Mouse (Mus musculus) myocyte (in vitro differentiated cells): Measurements from ENCODE around the gene Spo11.

Source experiments
- CEBPB ChIP-seq: IDR thresholded peaks from 2 replicates; pipeline ENCODE4 v1.6.1; 2011; ENCODE audit warnings: mild to moderate bottlenecking, moderate library complexity; ENCODE audit not compliant: poor library complexity, insufficient read depth, severe bottlenecking
- E2F4 ChIP-seq: IDR thresholded peaks from one replicate; pipeline ENCODE4 v1.6.1; 2011; ENCODE audit warnings: mild to moderate bottlenecking, control low read depth, moderate library complexity; ENCODE audit not compliant: insufficient read depth
- MAX ChIP-seq: IDR thresholded peaks from one replicate; pipeline ENCODE4 v1.6.1; 2011; ENCODE audit warnings: low read depth, mild to moderate bottlenecking, control low read depth
- MYOD1 ChIP-seq, 3 experiments: IDR thresholded peaks; one replicate each; pipeline ENCODE4 v1.6.1; 2011; ENCODE audit warnings: control low read depth in 2 of 3, low read depth in 2 of 3, mild to moderate bottlenecking in 2 of 3, moderate library complexity in 1 of 3; ENCODE audit not compliant: insufficient read length in 2 of 3, control insufficient read depth in 1 of 3
- MYOG ChIP-seq, 3 experiments: IDR thresholded peaks; one replicate each; pipeline ENCODE4 v1.6.1; 2011; ENCODE audit warnings: control low read depth in 2 of 3, low read depth in 2 of 3, mild to moderate bottlenecking in 2 of 3; ENCODE audit not compliant: insufficient read length in 2 of 3, control insufficient read depth in 1 of 3, insufficient read depth in 1 of 3
- POLR2A ChIP-seq: IDR thresholded peaks from one replicate; pipeline ENCODE4 v1.6.1; 2011; ENCODE audit warnings: low read depth, mild to moderate bottlenecking, control low read depth, moderate library complexity; ENCODE audit not compliant: insufficient read length
- POLR2AphosphoS2 ChIP-seq: IDR thresholded peaks from one replicate; pipeline ENCODE4 v1.6.1; 2011; ENCODE audit warnings: low read depth, control low read depth; ENCODE audit not compliant: insufficient read length
- REST ChIP-seq: IDR thresholded peaks from one replicate; pipeline ENCODE4 v1.6.1; 2011; ENCODE audit warnings: mild to moderate bottlenecking, control low read depth, moderate library complexity; ENCODE audit not compliant: insufficient read depth, insufficient read length
- SRF ChIP-seq: IDR thresholded peaks from one replicate; pipeline ENCODE4 v1.6.1; 2011; ENCODE audit warnings: low read depth; ENCODE audit not compliant: control insufficient read depth, insufficient read length
- TCF12 ChIP-seq: IDR thresholded peaks from one replicate; pipeline ENCODE4 v1.6.1; 2011; ENCODE audit warnings: mild to moderate bottlenecking, control low read depth; ENCODE audit not compliant: poor library complexity, insufficient read depth, severe bottlenecking
- TCF3 ChIP-seq: IDR thresholded peaks from one replicate; pipeline ENCODE4 v1.6.1; 2011; ENCODE audit warnings: low read depth, control low read depth; ENCODE audit not compliant: insufficient read length
- USF1 ChIP-seq: IDR thresholded peaks from one replicate; pipeline ENCODE4 v1.6.1; 2011; ENCODE audit warnings: low read depth, mild to moderate bottlenecking, control low read depth, moderate library complexity

GRCm38 (mm10) chr2:172997748-172998147 is 20.2 kb downstream of the Spo11 start:
- TF ChIP-seq POLR2A (no peak), MAX (no peak), E2F4 (no peak), POLR2AphosphoS2 (no peak), MYOD1 (IDR thresholded peaks at IDR 0.05; ENCODE audit: control insufficient read depth in 1 of 3, insufficient read length in 2 of 3, low read depth in 2 of 3) (no peak), MYOG (IDR thresholded peaks at IDR 0.05; ENCODE audit: control insufficient read depth in 1 of 3, insufficient read depth in 1 of 3, insufficient read length in 2 of 3, low read depth in 2 of 3) (no peak), USF1 (no peak), TCF12 (no peak), REST (no peak), SRF (no peak), TCF3 (no peak), CEBPB (no peak)
